Mouse (Mus musculus): ENCODE measurements at regions not wholly inside any gene's neighbourhood (a gene's known extent, or its start where the extent isn't known, plus 50 kb on each side); places are given as distances from the start of the nearest gene placed in this dataset.

DNA sequence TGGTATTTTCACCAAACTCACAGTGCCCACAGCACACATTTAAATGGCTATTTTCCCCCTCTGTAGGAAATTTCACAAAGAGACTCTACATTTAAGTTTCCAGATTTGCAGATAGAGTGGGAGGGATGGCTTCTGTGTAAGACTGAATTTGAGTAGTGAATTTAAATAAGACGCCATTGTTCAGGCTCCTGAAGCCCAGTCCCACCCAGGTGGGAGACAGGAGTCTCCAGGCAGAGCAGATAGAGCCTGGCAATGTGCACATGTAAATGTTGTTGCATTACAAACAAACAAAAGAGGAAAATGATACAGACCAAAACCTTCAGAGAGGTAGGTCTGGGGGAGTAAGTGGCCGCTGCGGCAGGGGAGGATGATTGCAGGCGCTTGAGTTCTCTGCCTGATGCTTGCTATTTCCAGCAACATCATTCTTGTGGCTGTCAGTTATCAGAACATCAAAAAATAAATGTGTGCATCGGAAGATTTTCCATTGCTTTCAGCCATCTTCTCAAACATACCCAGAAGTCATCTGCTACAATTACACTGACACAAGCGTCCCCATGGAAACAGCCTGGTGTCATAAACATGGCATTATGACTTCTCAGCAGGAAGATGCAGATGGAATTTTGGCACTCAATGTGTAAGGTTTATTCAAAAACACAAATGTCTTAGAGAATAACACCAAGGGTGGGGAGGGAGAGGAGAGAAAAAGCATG is 318.5 kb downstream of the Phkb start:
- DNase-seq (ENCODE audit: low spot score), result no peak

DNA sequence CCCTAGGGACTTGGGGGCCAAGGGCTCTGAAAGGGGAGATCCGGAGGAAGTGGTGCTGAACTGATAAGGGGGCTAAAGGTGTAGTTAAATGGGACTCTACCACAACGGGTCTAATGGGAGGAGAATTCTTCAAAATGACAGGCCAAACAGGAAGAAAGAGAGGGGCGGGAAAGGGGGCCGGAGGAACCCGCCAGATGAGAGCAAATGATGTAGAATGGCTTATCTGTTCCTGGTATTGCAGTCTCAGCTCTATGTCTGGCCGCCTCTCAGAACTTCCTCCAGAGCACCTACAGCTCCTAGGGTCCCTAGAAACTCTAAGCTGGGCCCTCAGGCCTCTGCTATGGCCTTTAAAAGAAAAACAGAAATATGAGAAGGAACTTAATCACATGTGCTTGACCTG is 306.8 kb downstream of the Phkb start:
- no peak for DNase-seq (ENCODE audit: low spot score)

DNA sequence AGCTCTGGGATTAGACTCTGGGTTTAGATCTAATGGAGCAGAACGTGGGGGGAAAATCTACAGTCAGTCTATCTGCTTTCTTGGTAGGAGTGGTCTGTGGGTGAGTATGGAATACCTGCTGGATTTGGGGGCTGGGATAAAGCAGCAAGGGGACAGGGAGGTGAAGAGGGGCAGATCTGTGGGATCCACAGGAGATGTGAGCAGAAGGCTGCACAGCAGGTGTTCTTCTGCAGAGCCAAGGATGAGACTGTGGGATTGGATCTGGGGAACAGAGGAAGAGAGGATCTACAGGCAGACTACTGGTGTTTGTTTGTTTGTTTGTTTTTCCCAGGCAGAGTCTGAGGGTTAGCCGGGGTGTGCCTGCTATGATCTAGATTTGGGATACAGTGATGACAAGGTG is 284.5 kb downstream of the Phkb start:
- DNase-seq (ENCODE audit: low spot score), result no peak

DNA sequence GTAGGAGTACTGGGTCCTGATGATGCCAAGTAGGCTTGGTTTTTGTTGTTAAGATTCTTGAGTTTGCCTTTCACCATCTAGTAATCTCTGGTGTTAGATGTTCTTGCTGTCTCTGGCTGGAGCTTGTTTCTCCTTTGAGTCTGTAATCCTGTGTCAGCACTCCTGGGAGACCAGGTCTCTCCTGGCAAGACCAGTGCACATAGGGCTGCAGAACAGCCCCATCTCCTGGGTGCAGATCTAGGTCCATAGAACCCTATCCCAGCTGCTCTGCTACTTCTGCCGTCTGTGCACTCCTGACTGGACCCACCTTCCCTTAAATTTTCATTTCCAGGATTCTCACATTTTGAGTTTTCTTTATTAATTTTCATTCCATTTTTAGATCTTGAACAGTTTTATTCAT is 283.9 kb downstream of the Phkb start:
- no peak for DNase-seq (ENCODE audit: low spot score)

Data from embryo, embryonic 10 days (tissue).